ENCODE assay signal across 18 mouse cellular contexts in genomic region chr1:10854495-10854894, GRCm38 (mm10).
"Had no signal": no experiment of that assay in that cellular context is flagged by ENCODE, and none has a peak within 500 bp of the region (broad histone marks: within the 10 kb centered on the region; RNA-seq: fewer than 3 reads in every experiment).

No protein-coding gene starts in this region.

- ATAC-seq: liver, embryonic 12.5 days; midbrain, embryonic 13.5 days; midbrain, embryonic 15.5 days had no signal

- H3K4me1 ChIP-seq: liver, embryonic 12.5 days; midbrain, embryonic 15.5 days; neural tube, embryonic 12.5 days had no signal

- H3K36me3 ChIP-seq: liver, embryonic 12.5 days; midbrain, embryonic 13.5 days; midbrain, embryonic 15.5 days; neural tube, embryonic 12.5 days had no signal

- H3K4me3 ChIP-seq: liver, embryonic 12.5 days; midbrain, embryonic 13.5 days; midbrain, embryonic 15.5 days; myocyte; neural tube, embryonic 12.5 days had no signal

- H3K4me2 ChIP-seq: liver, embryonic 12.5 days; lung, embryonic 14.5 days; midbrain, embryonic 13.5 days; midbrain, embryonic 15.5 days; neural tube, embryonic 12.5 days had no signal

- H3K27me3 ChIP-seq: liver, embryonic 12.5 days; midbrain, embryonic 13.5 days; midbrain, embryonic 15.5 days; neural tube, embryonic 12.5 days had no signal

- H3K9me3 ChIP-seq: liver, embryonic 12.5 days; midbrain, embryonic 13.5 days; midbrain, embryonic 15.5 days; neural tube, embryonic 12.5 days had no signal

- DNase-seq: lung, adult 18-20 months; lung, embryonic 14.5 days; lung, postnatal 10 days; lung, postnatal 4 days; retina, postnatal 1 day; right cerebral cortex, adult 18-20 months; right cerebral cortex, postnatal 25 days; right cerebral cortex, postnatal 4 days; spleen, adult 18-20 months; thymus, adult 2 months; thymus, postnatal 25 days; thymus, postnatal 4 days had no signal

- H3K9ac ChIP-seq: liver, embryonic 12.5 days; liver, embryonic 14.5 days; lung, embryonic 14.5 days; midbrain, embryonic 13.5 days; midbrain, embryonic 15.5 days; neural tube, embryonic 12.5 days had no signal

- H3K27ac ChIP-seq: liver, embryonic 12.5 days; liver, embryonic 14.5 days; midbrain, embryonic 13.5 days; midbrain, embryonic 15.5 days; neural tube, embryonic 12.5 days had no signal
